Mouse (Mus musculus): Measurements from ENCODE around the gene Gria3.

DNA sequence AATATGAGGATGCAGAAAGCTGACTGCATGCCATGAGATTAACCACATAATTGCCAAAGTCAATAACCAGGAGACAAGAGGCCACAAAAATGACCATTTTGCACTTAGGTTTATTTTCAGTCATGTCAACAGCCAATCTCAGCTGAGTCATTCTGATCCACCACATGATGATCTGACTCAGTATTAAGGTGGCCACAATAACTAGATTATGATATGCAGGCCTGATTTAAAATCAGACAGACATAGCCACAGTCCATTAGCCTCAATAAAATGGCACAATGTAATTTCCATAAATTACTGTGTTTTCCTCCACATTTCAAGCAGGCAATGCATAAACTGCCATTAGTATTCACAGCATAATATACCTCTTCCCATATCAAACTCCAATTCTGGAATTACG lies 216.3 kb downstream of the Gria3 start:
- TF ChIP-seq CTCF (IDR thresholded peaks at IDR 0.05; ENCODE audit: borderline replicate concordance, insufficient read depth, low read depth, low read length) = no peak
- TF ChIP-seq POLR2A (IDR thresholded peaks at IDR 0.05; ENCODE audit: borderline replicate concordance, insufficient read depth, low read length) = no peak

All from cerebellum, adult 2 months (tissue).